Mouse (Mus musculus) hindbrain, embryonic 16.5 days (tissue): ENCODE results near the gene Zfp59. TPM values are rescaled to one million over a fixed set of nuclear protein-coding genes. Genes with fewer than 3 reads are reported as not detected.
A peak's percentile ranks its signal among the peaks of the same experiment; 100 is the strongest.
"Not testable (repeated sequence)": the region's sequence is repeated elsewhere in the genome, so short reads cannot be mapped to it uniquely, and the experiment has no call there.

ENCODE experiments used
- ATAC-seq: fragments of 200-750 bp; cut with Nextera tagmentation; 2 replicates; pipeline ENCODE4 v1.8.0; 2017; ENCODE audit warnings: moderate TSS enrichment, moderate library complexity
- H3K27ac ChIP-seq: fragments of 300-500 bp; sonication (generic); 2 replicates; pipeline ENCODE4 v1.5.1; 2014; ENCODE audit warnings: low read depth, mild to moderate bottlenecking, control low read depth, low read length, moderate library complexity
- H3K27me3 ChIP-seq: fragments of 300-500 bp; sonication (generic); replicated peaks from 2 replicates; pipeline ENCODE4 v1.6.1; 2014; ENCODE audit warnings: low read length; ENCODE audit not compliant: control insufficient read depth, insufficient read depth
- H3K36me3 ChIP-seq: fragments of 300-500 bp; sonication (generic); 2 replicates; pipeline ENCODE4 v1.6.1; 2014; ENCODE audit warnings: mild to moderate bottlenecking, low read length, moderate library complexity, mixed read lengths; ENCODE audit not compliant: control insufficient read depth, insufficient read depth
- H3K4me1 ChIP-seq: fragments of 300-500 bp; sonication (generic); 2 replicates; pipeline ENCODE4 v1.6.1; 2014; ENCODE audit warnings: low read depth, low read length; ENCODE audit not compliant: control insufficient read depth, insufficient read depth
- H3K4me2 ChIP-seq: fragments of 300-500 bp; sonication (generic); 2 replicates; pipeline ENCODE4 v1.6.1; 2014; ENCODE audit warnings: mild to moderate bottlenecking, low read length, control low read depth, moderate library complexity
- H3K4me3 ChIP-seq: fragments of 300-500 bp; sonication (generic); 2 replicates; pipeline ENCODE4 v1.5.1; 2014; ENCODE audit warnings: mild to moderate bottlenecking, low read length, control low read depth, moderate library complexity
- H3K9ac ChIP-seq: fragments of 300-500 bp; sonication (generic); 2 replicates; pipeline ENCODE4 v1.6.1; 2014; ENCODE audit warnings: low read depth, mild to moderate bottlenecking, control low read depth, low read length, moderate library complexity
- H3K9me3 ChIP-seq: fragments of 300-500 bp; sonication (generic); 2 replicates; pipeline ENCODE4 v1.6.1; 2014; ENCODE audit warnings: mild to moderate bottlenecking, low read length, moderate library complexity; ENCODE audit not compliant: control insufficient read depth
- WGBS: fragments of 180-500 bp; shearing (Covaris S2); extraction: QIAGEN DNeasy Blood & Tissue Kit; methylation state at CpG from one replicate; pipeline ENCODE4 v1.1.7; 2014; 5-methylcytosine and 5-hydroxymethylcytosine counted together
- polyA plus RNA-seq: library from polyadenylated mRNA; unstranded; fragments of >200 nt; fragmentation: Nextera tagmentation; extraction: Ambion mirVana; gene quantifications from 2 replicates; pipeline ENCODE4 v1.2.1, GENCODE M21; 2015

Zfp59 gene
- 9.6 and 10.7 TPM in 2 replicates for polyA plus RNA-seq

- Histone ChIP-seq H3K27ac (peak within 1 kb of the TSS; percentile 84), H3K4me3 (peak within 1 kb of the TSS; percentile 57), H3K4me2 (peak within 1 kb of the TSS; percentile 63), H3K36me3 (no peaks in the 10 kb centered on the region), H3K9ac (peak within 1 kb of the TSS; percentile 74), H3K27me3 (no peaks in the 10 kb centered on the region), H3K4me1 (peaks cover 5% of the 10 kb centered on the region), H3K9me3 (no peaks in the 10 kb centered on the region)
- WGBS = 4% methylated on average over 34 of the region's 34 CpGs
- ATAC-seq = peak; percentile 98
These were observed at the start of gene Zfp59 for GRCm38 (mm10) chr7:27838323-27839249. Gene Zfp59, plus strand, starts transcription at chr7:27838607.

- no peak for ATAC-seq
These were observed 49.1 kb upstream of the Zfp59 start for GRCm38 (mm10) chr7:27789306-27789705.

GRCm38 (mm10) chr7:27793865-27794264 lies 44.5 kb upstream of the Zfp59 start:
- ATAC-seq, H3K4me2 ChIP-seq, H3K9ac ChIP-seq, H3K36me3 ChIP-seq, H3K27me3 ChIP-seq, H3K4me1 ChIP-seq, H3K27ac ChIP-seq, H3K4me3 ChIP-seq, H3K9me3 ChIP-seq: not testable (repeated sequence)
- 61% methylated on average over 2 of the region's 3 CpGs for WGBS

More at GRCm38 (mm10) chr7:27789306-27789705, 49.1 kb upstream of the Zfp59 start:
- no peak overlapping the region for H3K4me2 ChIP-seq
- no peaks in the 10 kb centered on the region for H3K4me1 ChIP-seq
- no peak overlapping the region for H3K9ac ChIP-seq
- H3K9me3 ChIP-seq = 0 out of 2 replicates have a peak, but pooled peaks cover 3% of the 10 kb centered on the region
- no peaks in the 10 kb centered on the region for H3K36me3 ChIP-seq
- H3K4me3 ChIP-seq = no peak overlapping the region
- no peaks in the 10 kb centered on the region for H3K27me3 ChIP-seq
- H3K27ac ChIP-seq = no peak overlapping the region
- 86% methylated on average over 5 of the region's 5 CpGs for WGBS

- Histone ChIP-seq H3K9ac (no peak overlapping the region), H3K9me3 (no peaks in the 10 kb centered on the region; the same call in 1 of the 2 replicates), H3K4me1 (no peaks in the 10 kb centered on the region), H3K4me3 (no peak overlapping the region), H3K36me3 (no peaks in the 10 kb centered on the region), H3K4me2 (no peak overlapping the region), H3K27ac (no peak overlapping the region), H3K27me3 (no peaks in the 10 kb centered on the region)
- ATAC-seq = no peak
These were observed 43.8 kb upstream of the Zfp59 start for GRCm38 (mm10) chr7:27794566-27794965.

GRCm38 (mm10) chr7:27797906-27798811 lies 40.2 kb upstream of the Zfp59 start:
- Histone ChIP-seq H3K9ac (no peak overlapping the region), H3K4me2 (peak overlapping the region; percentile 27; the same call in 1 of the 2 replicates), H3K27me3 (no peaks in the 10 kb centered on the region), H3K4me3 (no peak overlapping the region), H3K9me3 (no peaks in the 10 kb centered on the region; the same call in 1 of the 2 replicates), H3K36me3 (no peaks in the 10 kb centered on the region), H3K27ac (no peak overlapping the region), H3K4me1 (no peaks in the 10 kb centered on the region)
- peak; percentile 60; the same call in 1 of the 2 replicates for ATAC-seq
- 20% methylated on average over 8 of the region's 8 CpGs for WGBS

GRCm38 (mm10) chr7:27801137-27801536 lies 37.3 kb upstream of the Zfp59 start:
- H3K4me2 ChIP-seq = no peak overlapping the region
- H3K27me3 ChIP-seq = no peaks in the 10 kb centered on the region
- H3K9me3 ChIP-seq = no peaks in the 10 kb centered on the region; the same call in 1 of the 2 replicates
- H3K4me3 ChIP-seq = no peak overlapping the region
- WGBS = 50% methylated on average over 2 of the region's 2 CpGs
- H3K9ac ChIP-seq = no peak overlapping the region
- no peak for ATAC-seq
- H3K27ac ChIP-seq = no peak overlapping the region
- H3K36me3 ChIP-seq = no peaks in the 10 kb centered on the region
- H3K4me1 ChIP-seq = peaks cover 2% of the 10 kb centered on the region; the same call in 1 of the 2 replicates

- no peak overlapping the region for H3K4me3 ChIP-seq
- no peaks in the 10 kb centered on the region for H3K27me3 ChIP-seq
- H3K36me3 ChIP-seq = no peaks in the 10 kb centered on the region
- no peak overlapping the region for H3K27ac ChIP-seq
- no peak overlapping the region for H3K9ac ChIP-seq
- H3K9me3 ChIP-seq = no peaks in the 10 kb centered on the region
- ATAC-seq = no peak
- no peak overlapping the region for H3K4me2 ChIP-seq
- 70% methylated on average over 5 of the region's 5 CpGs for WGBS
- peaks cover 2% of the 10 kb centered on the region; the same call in 1 of the 2 replicates for H3K4me1 ChIP-seq
These were observed 35.4 kb upstream of the Zfp59 start for GRCm38 (mm10) chr7:27802986-27803385.

GRCm38 (mm10) chr7:27804297-27805030 lies 33.9 kb upstream of the Zfp59 start:
- WGBS = under 1% methylated on average over 25 of the region's 25 CpGs
- Histone ChIP-seq H3K9ac (peak overlapping the region; percentile 71), H3K27ac (peak overlapping the region; percentile 75), H3K36me3 (peaks cover 3% of the 10 kb centered on the region), H3K9me3 (no peaks in the 10 kb centered on the region), H3K4me1 (peaks cover 2% of the 10 kb centered on the region; the same call in 1 of the 2 replicates), H3K27me3 (no peaks in the 10 kb centered on the region), H3K4me2 (peak overlapping the region; percentile 94), H3K4me3 (peak overlapping the region; percentile 58)
- peak; percentile 97 for ATAC-seq
